Mouse (Mus musculus) midbrain, embryonic 13.5 days (tissue): ENCODE data around the gene Nat14. TPM values are rescaled to one million over a fixed set of nuclear protein-coding genes. Genes with fewer than 3 reads are reported as not detected.
A peak's percentile ranks its signal among the peaks of the same experiment; 100 is the strongest.

Experiments
- ATAC-seq: fragments of 200-750 bp; cut with Nextera tagmentation; 2 replicates; pipeline ENCODE4 v1.8.0; 2017; ENCODE audit warnings: mild to moderate bottlenecking, moderate TSS enrichment, moderate library complexity
- H3K27ac ChIP-seq: fragments of 300-500 bp; sonication (generic); 2 replicates; pipeline ENCODE4 v1.5.1; 2015; ENCODE audit warnings: inconsistent platforms, mild to moderate bottlenecking, moderate library complexity
- H3K27me3 ChIP-seq: fragments of 300-500 bp; sonication (generic); 2 replicates; pipeline ENCODE4 v1.6.1; 2015; ENCODE audit warnings: mild to moderate bottlenecking, inconsistent platforms
- H3K36me3 ChIP-seq: fragments of 300-500 bp; sonication (generic); 2 replicates; pipeline ENCODE4 v1.6.1; 2015; ENCODE audit warnings: mild to moderate bottlenecking, inconsistent platforms
- H3K4me1 ChIP-seq: fragments of 300-500 bp; sonication (generic); replicated peaks from 2 replicates; pipeline ENCODE4 v1.6.1; 2015; ENCODE audit warnings: inconsistent platforms
- H3K4me2 ChIP-seq: fragments of 300-500 bp; sonication (generic); replicated peaks from 2 replicates; pipeline ENCODE4 v1.6.1; 2015; ENCODE audit warnings: moderate library complexity, mild to moderate bottlenecking, inconsistent platforms
- H3K4me3 ChIP-seq: fragments of 300-500 bp; sonication (generic); replicated peaks from 2 replicates; pipeline ENCODE4 v1.5.1; 2015; ENCODE audit warnings: mild to moderate bottlenecking, inconsistent platforms
- H3K9ac ChIP-seq: fragments of 300-500 bp; sonication (generic); replicated peaks from 2 replicates; pipeline ENCODE4 v1.6.1; 2015; ENCODE audit warnings: mild to moderate bottlenecking, inconsistent platforms
- H3K9me3 ChIP-seq: fragments of 300-500 bp; sonication (generic); 2 replicates; pipeline ENCODE4 v1.6.1; 2016; ENCODE audit warnings: mild to moderate bottlenecking, inconsistent platforms
- WGBS: fragments of 180-500 bp; shearing (Covaris S2); methylation state at CpG from one replicate; pipeline ENCODE4 v1.1.7; 2015; 5-methylcytosine and 5-hydroxymethylcytosine counted together
- polyA plus RNA-seq: library from polyadenylated mRNA; unstranded; fragments of >200 nt; fragmentation: Nextera tagmentation; extraction: Ambion mirVana; gene quantifications from 2 replicates; pipeline ENCODE4 v1.2.1, GENCODE M21; 2015

Gene Nat14
- polyA plus RNA-seq, 1 experiment from 2014 or later = 31.1 TPM

DNA sequence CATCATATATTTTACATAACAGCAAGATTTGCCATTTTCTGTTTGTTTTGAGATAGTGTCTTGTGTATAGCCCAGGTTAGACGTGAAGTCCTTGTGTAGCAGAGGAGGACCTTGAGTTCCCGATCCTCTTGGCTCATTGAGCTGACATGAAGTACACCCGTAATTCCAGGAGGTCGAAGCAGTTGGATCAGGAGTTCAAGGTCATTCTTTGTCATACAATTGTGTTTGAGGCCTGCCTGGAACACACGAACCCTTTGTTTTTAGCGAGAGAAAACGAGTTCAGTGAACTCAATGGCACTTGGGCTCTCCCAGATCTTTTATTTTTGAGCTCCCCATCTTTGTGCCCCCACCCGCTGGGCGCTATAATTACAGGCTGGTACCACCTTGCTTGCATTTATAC, 19.4 kb upstream of the Nat14 start:
- H3K27me3 ChIP-seq = no peaks in the 10 kb centered on the region
- ATAC-seq = no peak
- no peak overlapping the region for H3K4me3 ChIP-seq
- H3K27ac ChIP-seq = no peak overlapping the region
- H3K9me3 ChIP-seq = no peaks in the 10 kb centered on the region
- H3K36me3 ChIP-seq = no peaks in the 10 kb centered on the region
- H3K4me2 ChIP-seq = no peak overlapping the region
- H3K4me1 ChIP-seq = peaks cover 19% of the 10 kb centered on the region
- no peak overlapping the region for H3K9ac ChIP-seq
- WGBS = 81% methylated on average over 9 of the region's 9 CpGs

DNA sequence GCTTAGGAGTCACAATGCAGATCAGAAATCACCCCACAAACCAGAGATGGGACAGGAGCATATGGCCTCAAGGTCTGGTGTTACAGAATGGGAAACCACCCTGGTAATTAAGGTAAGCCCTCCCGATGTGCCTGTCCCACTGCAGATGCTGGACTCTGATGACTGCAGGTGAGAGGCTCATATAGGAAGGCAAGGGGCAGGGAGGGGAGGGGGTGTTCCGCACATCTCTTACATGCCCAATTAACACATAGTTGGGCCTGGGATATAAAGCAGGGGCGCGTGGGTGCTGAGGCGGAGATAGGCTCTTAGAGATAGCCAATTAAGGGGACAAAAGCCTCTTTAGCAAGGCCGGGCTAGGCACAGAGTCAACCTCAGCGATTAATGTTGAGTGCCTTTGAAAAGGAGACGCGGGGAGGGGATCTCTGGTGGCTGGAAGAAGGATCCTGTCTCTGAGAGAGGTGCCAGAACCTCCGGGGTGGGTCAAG, 15.3 kb upstream of the Nat14 start, which contains the start of gene Gm36210:
TSS of gene Gm36210 (minus strand) at position 51 of the 485 bp plus-strand sequence.
- Histone ChIP-seq H3K4me3 (no peak within 1 kb of the TSS), H3K9ac (no peak within 1 kb of the TSS), H3K4me1 (no peaks in the 10 kb centered on the region), H3K27ac (no peak within 1 kb of the TSS), H3K27me3 (no peaks in the 10 kb centered on the region), H3K9me3 (no peaks in the 10 kb centered on the region), H3K4me2 (no peak within 1 kb of the TSS), H3K36me3 (no peaks in the 10 kb centered on the region)
- no peak for ATAC-seq
- 47% methylated on average over 10 of the region's 10 CpGs for WGBS

DNA sequence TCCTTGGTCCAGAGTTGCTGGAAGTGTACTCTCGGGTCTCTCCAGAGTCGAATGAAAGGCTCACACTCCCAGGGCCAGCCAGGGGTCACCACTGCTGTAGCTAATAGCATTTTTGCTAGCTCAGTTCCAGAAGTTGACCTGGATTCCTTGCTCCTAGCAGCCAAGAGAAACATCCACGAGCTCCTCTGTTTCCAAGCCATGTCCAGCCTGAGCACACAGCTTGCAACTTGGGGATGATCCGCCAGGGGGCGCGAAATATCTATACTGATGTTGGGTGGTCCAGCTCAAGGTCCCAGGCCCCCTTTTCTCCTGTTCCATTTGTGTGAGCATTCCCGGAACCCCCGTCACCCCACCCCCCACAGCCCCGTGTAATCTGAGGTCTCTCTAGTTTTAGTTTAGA, 10.3 kb upstream of the Nat14 start:
- Histone ChIP-seq H3K27ac (no peak overlapping the region), H3K4me3 (no peak overlapping the region), H3K36me3 (no peaks in the 10 kb centered on the region), H3K27me3 (no peaks in the 10 kb centered on the region), H3K4me1 (peaks cover 16% of the 10 kb centered on the region), H3K9me3 (no peaks in the 10 kb centered on the region), H3K4me2 (0 out of 2 replicates have a peak overlapping the region, but pooled peaks have one; percentile 0), H3K9ac (no peak overlapping the region; the same call in 1 of the 2 replicates)
- 38% methylated on average over 9 of the region's 9 CpGs for WGBS
- ATAC-seq = no peak

DNA sequence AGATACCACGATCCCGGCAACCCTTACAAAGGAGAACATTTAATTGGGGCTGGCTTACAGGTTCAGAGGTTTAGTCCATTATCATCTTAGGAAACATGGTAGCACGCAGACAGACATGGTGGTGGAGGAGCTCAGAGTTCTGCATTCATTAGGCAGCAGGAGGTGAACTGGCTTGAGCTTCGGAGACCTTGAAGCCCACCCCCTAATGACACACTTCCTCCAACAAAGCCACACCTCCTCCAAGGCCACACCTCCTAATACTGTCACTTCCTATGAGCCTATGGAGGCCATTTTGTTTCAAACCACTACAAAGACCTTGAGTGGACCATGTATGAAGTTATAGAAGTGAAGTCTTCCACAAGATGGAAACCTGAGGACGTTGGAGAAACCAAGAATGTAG, 9.6 kb upstream of the Nat14 start:
- Histone ChIP-seq H3K27me3 (no peaks in the 10 kb centered on the region), H3K4me3 (0 out of 2 replicates have a peak overlapping the region, but pooled peaks have one; percentile 0), H3K4me1 (peaks cover 23% of the 10 kb centered on the region), H3K36me3 (no peaks in the 10 kb centered on the region), H3K9me3 (no peaks in the 10 kb centered on the region), H3K27ac (no peak overlapping the region), H3K4me2 (no peak overlapping the region), H3K9ac (no peak overlapping the region)
- ATAC-seq = no peak
- 64% methylated on average over 5 of the region's 5 CpGs for WGBS

DNA sequence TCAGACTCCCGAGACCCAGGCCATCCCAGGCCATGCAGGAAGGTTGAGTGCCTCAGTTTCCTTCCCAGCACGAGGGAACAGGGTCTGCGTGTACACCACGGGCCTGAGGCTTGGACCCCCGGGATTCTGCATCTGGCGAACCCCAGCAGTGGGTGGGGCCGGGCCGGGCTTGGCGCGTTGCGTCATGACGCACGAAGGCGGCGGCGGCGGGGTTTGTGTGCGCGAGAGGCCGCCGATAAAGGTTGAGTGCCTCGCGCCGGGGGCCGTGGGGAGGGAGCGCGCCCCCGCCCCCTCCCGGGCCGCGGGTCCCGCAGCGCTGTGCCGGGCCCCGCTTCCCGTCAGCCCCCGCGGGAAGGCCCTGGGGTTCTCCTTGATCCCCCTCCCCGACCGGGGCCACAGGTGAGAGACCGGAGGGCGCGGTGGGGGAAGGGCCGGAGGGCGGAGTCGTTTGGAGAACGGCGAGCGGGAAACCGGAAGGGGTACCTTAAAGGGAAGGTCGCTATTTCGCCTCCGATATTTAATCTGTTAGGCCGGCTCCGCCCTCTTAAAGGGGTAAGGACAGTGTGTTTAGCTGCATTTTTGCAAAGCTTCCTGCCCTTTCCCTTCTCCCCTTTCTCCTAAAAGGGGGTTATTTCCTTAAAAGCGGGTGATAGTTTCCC, 6.7 kb upstream of the Nat14 start, which contains the start of gene Zfp628:
TSS of gene Zfp628 (plus strand) at position 211 of the 659 bp plus-strand sequence.
- Histone ChIP-seq H3K4me2 (peak within 1 kb of the TSS; percentile 89), H3K4me3 (peak within 1 kb of the TSS; percentile 54), H3K9ac (peak within 1 kb of the TSS; percentile 84), H3K27ac (peak within 1 kb of the TSS; percentile 97), H3K4me1 (peaks cover 29% of the 10 kb centered on the region), H3K9me3 (no peaks in the 10 kb centered on the region), H3K36me3 (peaks cover 26% of the 10 kb centered on the region), H3K27me3 (no peaks in the 10 kb centered on the region)
- WGBS = 2% methylated on average over 56 of the region's 56 CpGs
- peak; percentile 91 for ATAC-seq

DNA sequence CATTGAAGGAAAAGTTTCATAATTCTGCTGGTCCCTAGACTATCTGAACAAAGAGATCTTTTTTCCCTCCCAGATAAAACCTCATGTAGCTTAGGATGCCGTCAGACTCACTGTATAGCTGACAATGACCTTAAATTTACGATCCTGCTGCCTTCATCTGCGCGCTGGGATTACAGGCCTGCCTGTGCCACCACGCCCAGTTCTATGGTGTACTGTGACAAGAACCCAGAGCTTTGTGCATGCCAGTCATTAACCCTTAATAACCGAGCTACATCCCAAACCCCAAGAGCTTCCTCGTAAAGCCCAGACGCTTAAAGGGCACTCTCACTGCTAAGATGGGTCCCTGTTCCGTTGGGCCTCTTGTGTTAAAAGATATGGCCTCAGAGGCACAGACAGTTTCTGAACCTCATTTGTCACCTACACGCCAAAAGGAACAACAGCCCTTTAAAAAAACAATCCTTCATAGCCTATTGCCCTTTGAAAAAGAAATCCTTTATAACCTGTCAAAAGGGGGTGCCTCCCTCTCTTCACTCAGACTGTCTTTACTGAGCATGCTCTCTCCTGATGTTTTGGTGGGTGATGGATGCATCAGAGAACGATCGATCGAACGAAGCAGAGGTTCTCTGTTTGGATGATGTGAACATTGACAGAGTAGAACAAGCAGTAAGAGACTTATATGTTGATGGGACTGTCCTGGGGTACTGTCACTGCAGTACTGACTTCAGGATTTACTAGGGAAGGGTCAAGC, 6.0 kb upstream of the Nat14 start:
- no peaks in the 10 kb centered on the region for H3K27me3 ChIP-seq
- peaks cover 36% of the 10 kb centered on the region for H3K4me1 ChIP-seq
- peak overlapping the region; percentile 84 for H3K9ac ChIP-seq
- ATAC-seq = peak; percentile 24
- WGBS = 19% methylated on average over 14 of the region's 14 CpGs
- H3K36me3 ChIP-seq = peaks cover 33% of the 10 kb centered on the region
- H3K4me2 ChIP-seq = peak overlapping the region; percentile 89
- peak overlapping the region; percentile 54 for H3K4me3 ChIP-seq
- peak overlapping the region; percentile 97 for H3K27ac ChIP-seq
- H3K9me3 ChIP-seq = no peaks in the 10 kb centered on the region

DNA sequence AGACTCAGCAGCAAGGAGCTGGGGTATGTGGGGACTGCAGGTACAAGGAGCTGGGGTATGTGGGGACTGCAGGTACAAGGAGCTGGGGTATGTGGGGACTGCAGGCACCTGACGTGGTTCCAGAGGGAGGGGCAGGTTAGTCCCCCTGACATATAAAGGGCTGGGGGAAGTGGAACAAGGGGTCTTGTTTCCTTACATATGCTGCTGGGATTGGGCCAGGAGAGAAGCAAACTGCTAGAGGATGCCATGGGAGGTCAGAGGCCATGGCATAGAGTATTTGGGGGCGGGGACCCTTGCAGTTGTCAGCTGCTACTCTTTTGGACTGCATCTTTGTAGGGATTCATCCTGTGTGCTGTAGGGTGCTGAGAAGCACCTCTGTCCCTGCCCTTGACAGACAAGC, 4.3 kb upstream of the Nat14 start:
- Histone ChIP-seq H3K4me3 (no peak overlapping the region), H3K27me3 (no peaks in the 10 kb centered on the region), H3K4me1 (peaks cover 52% of the 10 kb centered on the region), H3K36me3 (peaks cover 38% of the 10 kb centered on the region), H3K27ac (no peak overlapping the region), H3K9ac (peak overlapping the region; percentile 84), H3K4me2 (no peak overlapping the region; the same call in 1 of the 2 replicates), H3K9me3 (no peaks in the 10 kb centered on the region)
- 95% methylated on average over 2 of the region's 2 CpGs for WGBS
- ATAC-seq = no peak

DNA sequence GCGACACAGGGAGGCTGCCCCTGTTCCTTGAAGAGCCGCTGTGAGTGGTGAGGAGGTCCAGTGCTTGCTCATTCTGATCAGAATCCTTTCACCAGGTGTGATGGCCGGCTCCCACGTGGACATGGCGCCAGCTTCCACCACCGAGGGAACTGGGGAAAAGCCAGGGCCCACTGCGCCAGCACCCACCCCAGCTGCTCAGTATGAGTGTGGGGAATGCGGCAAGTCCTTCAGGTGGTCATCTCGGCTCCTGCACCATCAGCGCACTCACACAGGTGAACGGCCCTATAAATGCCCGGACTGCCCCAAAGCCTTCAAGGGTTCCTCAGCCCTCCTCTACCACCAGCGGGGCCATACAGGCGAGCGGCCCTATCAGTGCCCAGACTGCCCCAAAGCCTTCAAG, 3.1 kb upstream of the Nat14 start:
- ATAC-seq = no peak
- WGBS = 93% methylated on average over 15 of the region's 15 CpGs
- no peak overlapping the region for H3K4me3 ChIP-seq
- no peaks in the 10 kb centered on the region for H3K27me3 ChIP-seq
- no peaks in the 10 kb centered on the region for H3K9me3 ChIP-seq
- 0 out of 2 replicates have a peak overlapping the region, but pooled peaks have one; percentile 2 for H3K9ac ChIP-seq
- H3K4me1 ChIP-seq = peaks cover 63% of the 10 kb centered on the region
- no peak overlapping the region for H3K4me2 ChIP-seq
- H3K36me3 ChIP-seq = peaks cover 38% of the 10 kb centered on the region
- no peak overlapping the region for H3K27ac ChIP-seq

DNA sequence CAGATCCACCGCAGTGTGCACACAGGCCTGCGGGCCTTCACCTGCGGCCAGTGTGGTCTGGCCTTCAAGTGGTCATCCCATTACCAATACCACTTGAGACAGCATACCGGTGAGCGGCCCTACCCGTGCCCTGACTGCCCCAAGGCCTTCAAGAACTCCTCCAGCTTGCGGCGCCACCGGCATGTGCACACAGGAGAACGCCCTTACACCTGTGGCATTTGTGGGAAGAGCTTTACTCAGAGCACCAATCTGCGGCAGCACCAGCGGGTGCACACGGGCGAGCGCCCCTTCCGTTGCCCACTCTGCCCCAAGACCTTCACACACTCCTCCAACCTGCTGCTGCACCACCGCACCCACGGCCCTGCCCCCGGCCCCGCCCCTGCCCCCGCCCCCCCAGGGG, 2.7 kb upstream of the Nat14 start:
- 86% methylated on average over 21 of the region's 21 CpGs for WGBS
- H3K4me2 ChIP-seq = no peak overlapping the region

DNA sequence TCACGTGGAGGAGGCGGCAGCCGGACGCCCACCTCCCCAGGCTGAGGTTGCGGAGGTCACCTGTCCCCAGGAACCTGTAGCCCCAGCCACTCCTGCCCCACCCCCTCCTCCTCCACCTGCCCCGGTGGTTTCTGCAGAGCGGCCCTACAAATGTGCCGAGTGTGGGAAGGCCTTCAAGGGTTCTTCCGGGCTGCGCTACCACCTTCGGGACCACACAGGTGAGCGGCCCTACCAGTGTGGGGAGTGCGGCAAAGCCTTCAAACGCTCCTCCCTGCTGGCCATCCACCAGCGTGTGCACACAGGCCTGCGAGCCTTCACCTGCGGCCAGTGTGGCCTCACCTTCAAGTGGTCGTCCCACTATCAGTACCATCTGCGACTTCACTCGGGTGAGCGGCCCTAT, 1.9 kb upstream of the Nat14 start:
- Histone ChIP-seq H3K9ac (no peak overlapping the region), H3K4me1 (peaks cover 69% of the 10 kb centered on the region), H3K4me2 (no peak overlapping the region), H3K27ac (no peak overlapping the region), H3K27me3 (no peaks in the 10 kb centered on the region), H3K9me3 (no peaks in the 10 kb centered on the region), H3K4me3 (no peak overlapping the region), H3K36me3 (peaks cover 38% of the 10 kb centered on the region)
- 89% methylated on average over 21 of the region's 21 CpGs for WGBS
- no peak for ATAC-seq

More for the DNA sequence above, 2.7 kb upstream of the Nat14 start:
- H3K9me3 ChIP-seq = no peaks in the 10 kb centered on the region
- peaks cover 38% of the 10 kb centered on the region for H3K36me3 ChIP-seq
- H3K4me1 ChIP-seq = peaks cover 66% of the 10 kb centered on the region
- no peak overlapping the region for H3K27ac ChIP-seq
- 0 out of 2 replicates have a peak overlapping the region, but pooled peaks have one; percentile 2 for H3K9ac ChIP-seq
- no peak for ATAC-seq
- H3K27me3 ChIP-seq = no peaks in the 10 kb centered on the region
- H3K4me3 ChIP-seq = no peak overlapping the region

DNA sequence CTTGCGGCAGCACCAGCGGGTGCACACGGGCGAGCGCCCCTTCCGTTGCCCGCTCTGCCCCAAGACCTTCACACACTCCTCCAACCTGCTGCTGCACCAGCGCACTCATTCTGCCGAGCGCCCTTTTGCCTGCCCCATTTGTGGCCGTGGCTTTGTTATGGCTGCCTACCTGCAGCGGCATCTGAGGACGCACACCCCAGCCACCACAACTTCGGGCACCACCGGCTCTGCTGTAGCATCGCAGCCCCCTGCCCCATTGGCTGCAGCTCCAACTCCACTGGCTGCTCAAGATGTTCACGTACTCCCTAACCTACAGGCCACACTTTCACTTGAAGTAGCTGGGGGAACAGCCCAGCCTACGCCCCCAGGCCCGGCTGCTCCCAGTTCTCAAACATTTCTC, 1.3 kb upstream of the Nat14 start:
- Histone ChIP-seq H3K9ac (peak overlapping the region; percentile 58; the same call in 1 of the 2 replicates), H3K27me3 (no peaks in the 10 kb centered on the region), H3K27ac (peak overlapping the region; percentile 100), H3K9me3 (no peaks in the 10 kb centered on the region), H3K4me1 (peaks cover 74% of the 10 kb centered on the region), H3K4me2 (0 out of 2 replicates have a peak overlapping the region, but pooled peaks have one; percentile 76), H3K4me3 (no peak overlapping the region), H3K36me3 (peaks cover 38% of the 10 kb centered on the region)
- WGBS = 92% methylated on average over 19 of the region's 19 CpGs
- no peak for ATAC-seq
